Mouse (Mus musculus) G1E (cell line): ENCODE measurements around the gene Kras. TPM values are rescaled to one million over a fixed set of nuclear protein-coding genes. Genes with fewer than 3 reads are reported as not detected.

Source experiments
- ATAC-seq: 2 replicates; pipeline ENCODE4 v1.8.0; 2016; ENCODE audit warnings: mild to moderate bottlenecking; ENCODE audit not compliant: insufficient number of reproducible peaks, poor library complexity, low FRiP score, severe bottlenecking; ENCODE audit errors: extremely low read depth
- DNase-seq: peaks from one replicate; pipeline ENCODE4 v3.0.0; 2012; ENCODE audit warnings: low spot score
- H3K27me3 ChIP-seq: 2 replicates; pipeline ENCODE4 v1.6.1; 2012; ENCODE audit warnings: mild to moderate bottlenecking, low read length, inconsistent platforms; ENCODE audit not compliant: insufficient read depth
- H3K36me3 ChIP-seq: replicated peaks from 2 replicates; pipeline ENCODE3; 2012; ENCODE audit warnings: mild to moderate bottlenecking, inconsistent platforms
- H3K4me1 ChIP-seq: 2 replicates; pipeline ENCODE4 v1.6.1; 2012; ENCODE audit warnings: low read depth, low read length, inconsistent platforms, mixed read lengths; ENCODE audit not compliant: insufficient read depth
- H3K4me3 ChIP-seq: 2 replicates; pipeline ENCODE4 v1.5.1; 2012; ENCODE audit warnings: low read depth, mild to moderate bottlenecking, inconsistent platforms, low read length, moderate library complexity, mixed read lengths
- H3K9me3 ChIP-seq: replicated peaks from 2 replicates; pipeline ENCODE4 v1.6.1; 2012; ENCODE audit warnings: inconsistent platforms
- CTCF ChIP-seq: IDR thresholded peaks from 2 replicates; pipeline ENCODE4 v1.5.1; 2012; ENCODE audit warnings: low read depth, low read length, inconsistent platforms, mixed read lengths
- GATA1 ChIP-seq: IDR thresholded peaks from 2 replicates; pipeline ENCODE4 v1.6.1; 2012; ENCODE audit warnings: borderline replicate concordance, low read length, inconsistent platforms, mixed read lengths
- GATA2 ChIP-seq: IDR thresholded peaks from 2 replicates; pipeline ENCODE4 v1.6.1; 2012; ENCODE audit warnings: low read depth, low read length, inconsistent platforms, borderline replicate concordance
- POLR2AphosphoS5 ChIP-seq: IDR thresholded peaks from 2 replicates; pipeline ENCODE4 v1.6.1; 2012; ENCODE audit warnings: low read depth, low read length, inconsistent platforms; ENCODE audit not compliant: insufficient replicate concordance
- TAL1 ChIP-seq: conservative IDR thresholded peaks from 2 replicates; pipeline ENCODE4 v1.6.1; 2012; ENCODE audit warnings: low read depth, low read length, inconsistent platforms, mixed read lengths
- polyA plus RNA-seq: library from polyadenylated mRNA; stranded (reverse); fragments of >175 nt; gene quantifications from 2 replicates; pipeline ENCODE4 v1.2.3, GENCODE M21; 2012
- total RNA-seq, 2 experiments: library from RNA; stranded (forward) in 1 of 2; stranded (reverse) in 1 of 2; fragments of 200-1000 nt in 1 of 2; fragments of >200 nt in 1 of 2; fragmentation: Nextera tagmentation in 1 of 2; gene quantifications; 2 replicates each; pipeline ENCODE4 v1.2.3; 2014 to 2017

The Kras gene
- total RNA-seq (2014; fragmentation: Nextera tagmentation) (44.8 and 52.3 TPM in 2 replicates), total RNA-seq (2017) (14.5 and 15.8 TPM in 2 replicates), polyA plus RNA-seq (27.2 and 45.7 TPM in 2 replicates)

- peak; percentile 72 for ATAC-seq
- H3K4me1 ChIP-seq: peaks cover 21% of the 10 kb centered on the region
These were observed at the start of gene Kras for GRCm38 (mm10) chr6:145250185-145250791. TSS of gene Kras (minus strand) at chr6:145250239.

GRCm38 (mm10) chr6:145297626-145298025 is 47.6 kb upstream of the Kras start:
- H3K4me3 ChIP-seq: no peak overlapping the region
- H3K9me3 ChIP-seq: peaks cover 18% of the 10 kb centered on the region
- no peaks in the 10 kb centered on the region for H3K36me3 ChIP-seq
- no peaks in the 10 kb centered on the region for H3K27me3 ChIP-seq
- no peak for TF ChIP-seq CTCF
- no peak for TF ChIP-seq TAL1
- no peak for TF ChIP-seq GATA1
- TF ChIP-seq POLR2AphosphoS5: no peak
- no peak for TF ChIP-seq GATA2
- DNase-seq (no peak), ATAC-seq (no peak)
- no peaks in the 10 kb centered on the region for H3K4me1 ChIP-seq

More at GRCm38 (mm10) chr6:145250185-145250791, at the start of gene Kras:
- no peak for TF ChIP-seq TAL1
- no peak for TF ChIP-seq GATA1
- no peak for TF ChIP-seq CTCF
- TF ChIP-seq GATA2: no peak
- no peak for TF ChIP-seq POLR2AphosphoS5
- Histone ChIP-seq H3K4me3 (peak within 1 kb of the TSS; percentile 91), H3K36me3 (peaks cover 11% of the 10 kb centered on the region), H3K27me3 (peaks cover 6% of the 10 kb centered on the region; the same call in 1 of the 2 replicates), H3K9me3 (no peaks in the 10 kb centered on the region)
- peak; percentile 65 for DNase-seq

- ATAC-seq: no peak
- H3K4me3 ChIP-seq: no peak overlapping the region
- H3K27me3 ChIP-seq: no peaks in the 10 kb centered on the region
- H3K36me3 ChIP-seq: no peaks in the 10 kb centered on the region
- TF ChIP-seq GATA1: no peak
- TF ChIP-seq TAL1: no peak
- TF ChIP-seq GATA2: no peak
- no peak for TF ChIP-seq CTCF
- no peak for TF ChIP-seq POLR2AphosphoS5
- peaks cover 11% of the 10 kb centered on the region; the same call in 1 of the 2 replicates for H3K9me3 ChIP-seq
- DNase-seq: no peak
- H3K4me1 ChIP-seq: no peaks in the 10 kb centered on the region
These were observed 46.9 kb upstream of the Kras start for GRCm38 (mm10) chr6:145296979-145297378.

- no peak for ATAC-seq
- DNase-seq: no peak
- Histone ChIP-seq H3K36me3 (no peaks in the 10 kb centered on the region), H3K4me1 (no peaks in the 10 kb centered on the region), H3K4me3 (no peak overlapping the region), H3K9me3 (peaks cover 11% of the 10 kb centered on the region; the same call in 1 of the 2 replicates), H3K27me3 (no peaks in the 10 kb centered on the region)
- no peak for TF ChIP-seq CTCF
These were observed 45.1 kb upstream of the Kras start for GRCm38 (mm10) chr6:145295171-145295570.

- Histone ChIP-seq H3K27me3 (no peaks in the 10 kb centered on the region), H3K36me3 (no peaks in the 10 kb centered on the region), H3K4me1 (no peaks in the 10 kb centered on the region), H3K4me3 (no peak overlapping the region), H3K9me3 (peaks cover 10% of the 10 kb centered on the region; the same call in 1 of the 2 replicates)
- no peak for DNase-seq
- TF ChIP-seq TAL1: no peak
- no peak for TF ChIP-seq CTCF
- TF ChIP-seq GATA2: no peak
- no peak for TF ChIP-seq POLR2AphosphoS5
- no peak for TF ChIP-seq GATA1
- no peak for ATAC-seq
These were observed 43.1 kb upstream of the Kras start for GRCm38 (mm10) chr6:145293156-145293555.

- no peaks in the 10 kb centered on the region for H3K36me3 ChIP-seq
- H3K9me3 ChIP-seq: peaks cover 10% of the 10 kb centered on the region; the same call in 1 of the 2 replicates
- ATAC-seq (no peak), DNase-seq (no peak)
- no peak for TF ChIP-seq POLR2AphosphoS5
- TF ChIP-seq CTCF: no peak
- TF ChIP-seq TAL1: no peak
- no peak for TF ChIP-seq GATA2
- no peak for TF ChIP-seq GATA1
- no peaks in the 10 kb centered on the region for H3K4me1 ChIP-seq
- no peak overlapping the region for H3K4me3 ChIP-seq
- H3K27me3 ChIP-seq: 0 out of 2 replicates have a peak, but pooled peaks cover 4% of the 10 kb centered on the region
These were observed 41.6 kb upstream of the Kras start for GRCm38 (mm10) chr6:145291383-145292289.
